Mouse (Mus musculus): ENCODE results near the gene Pld2. TPM values are rescaled to one million over a fixed set of nuclear protein-coding genes. Genes with fewer than 3 reads are reported as not detected.
A peak's percentile ranks its signal among the peaks of the same experiment; 100 is the strongest.
"Not testable (repeated sequence)": the region's sequence is repeated elsewhere in the genome, so short reads cannot be mapped to it uniquely, and the experiment has no call there.

Pld2 gene
- total RNA-seq, 2 experiments from 2014 or later, result 0.23 TPM; not detected in 1

- peak; percentile 44 for ATAC-seq (replicated peaks; ENCODE audit: low FRiP score, poor library complexity, severe bottlenecking)
These were observed 15.1 kb upstream of the Pld2 start for GRCm38 (mm10) chr11:70524782-70525181.

GRCm38 (mm10) chr11:70525184-70525678, 14.6 kb upstream of the Pld2 start, which contains the start of gene Psmb6:
Gene Psmb6 (plus strand): TSS chr11:70525367.
- ATAC-seq (replicated peaks; ENCODE audit: low FRiP score, poor library complexity, severe bottlenecking), result peak; percentile 96

GRCm38 (mm10) chr11:70525726-70526125, 14.1 kb upstream of the Pld2 start:
- 0 out of 2 replicates have a peak, but pooled peaks have one; percentile 40 for ATAC-seq (replicated peaks; ENCODE audit: low FRiP score, poor library complexity, severe bottlenecking)

GRCm38 (mm10) chr11:70526211-70526610, 13.7 kb upstream of the Pld2 start:
- ATAC-seq (replicated peaks; ENCODE audit: low FRiP score, poor library complexity, severe bottlenecking), result no peak

- no peak for ATAC-seq (replicated peaks; ENCODE audit: low FRiP score, poor library complexity, severe bottlenecking)
These were observed 11.3 kb upstream of the Pld2 start for GRCm38 (mm10) chr11:70528610-70529009.

GRCm38 (mm10) chr11:70531065-70531464, 8.8 kb upstream of the Pld2 start:
- ATAC-seq (replicated peaks; ENCODE audit: low FRiP score, poor library complexity, severe bottlenecking), result not testable (repeated sequence)

GRCm38 (mm10) chr11:70532839-70533238, 7.0 kb upstream of the Pld2 start, which contains the start of gene Gm40193:
Gene Gm40193 (minus strand): TSS chr11:70532939.
- ATAC-seq (replicated peaks; ENCODE audit: low FRiP score, poor library complexity, severe bottlenecking), result no peak

- ATAC-seq (replicated peaks; ENCODE audit: low FRiP score, poor library complexity, severe bottlenecking), result no peak
These were observed 441 bp upstream of the Pld2 start for GRCm38 (mm10) chr11:70539423-70539822.

- ATAC-seq (replicated peaks; ENCODE audit: low FRiP score, poor library complexity, severe bottlenecking), result no peak
These were observed 1.1 kb downstream of the Pld2 start for GRCm38 (mm10) chr11:70540928-70541327.

GRCm38 (mm10) chr11:70541415-70541814, 1.6 kb downstream of the Pld2 start:
- no peak for ATAC-seq (replicated peaks; ENCODE audit: low FRiP score, poor library complexity, severe bottlenecking)

GRCm38 (mm10) chr11:70544496-70544895, 4.6 kb downstream of the Pld2 start:
- no peak for ATAC-seq (replicated peaks; ENCODE audit: low FRiP score, poor library complexity, severe bottlenecking)

GRCm38 (mm10) chr11:70551526-70551925, 11.7 kb downstream of the Pld2 start:
- no peak for ATAC-seq (replicated peaks; ENCODE audit: low FRiP score, poor library complexity, severe bottlenecking)

GRCm38 (mm10) chr11:70553940-70554339, 14.1 kb downstream of the Pld2 start:
- ATAC-seq (replicated peaks; ENCODE audit: low FRiP score, poor library complexity, severe bottlenecking), result no peak

GRCm38 (mm10) chr11:70557545-70557944, 17.7 kb downstream of the Pld2 start:
- no peak for ATAC-seq (replicated peaks; ENCODE audit: low FRiP score, poor library complexity, severe bottlenecking)

GRCm38 (mm10) chr11:70561937-70562286, 22.0 kb downstream of the Pld2 start:
- no peak for ATAC-seq (replicated peaks; ENCODE audit: low FRiP score, poor library complexity, severe bottlenecking)

GRCm38 (mm10) chr11:70562287-70562994, 22.6 kb downstream of the Pld2 start, which contains the start of gene Mink1:
Gene Mink1 (plus strand): TSS chr11:70562881.
- ATAC-seq (replicated peaks; ENCODE audit: low FRiP score, poor library complexity, severe bottlenecking), result peak; percentile 63

- no peak for ATAC-seq (replicated peaks; ENCODE audit: low FRiP score, poor library complexity, severe bottlenecking)
These were observed 23.2 kb downstream of the Pld2 start for GRCm38 (mm10) chr11:70562995-70563469.

GRCm38 (mm10) chr11:70563470-70564275, 23.8 kb downstream of the Pld2 start:
- no peak for ATAC-seq (replicated peaks; ENCODE audit: low FRiP score, poor library complexity, severe bottlenecking)

GRCm38 (mm10) chr11:70564276-70564873, 24.5 kb downstream of the Pld2 start:
- no peak for ATAC-seq (replicated peaks; ENCODE audit: low FRiP score, poor library complexity, severe bottlenecking)

- no peak for ATAC-seq (replicated peaks; ENCODE audit: low FRiP score, poor library complexity, severe bottlenecking)
These were observed 26.7 kb downstream of the Pld2 start for GRCm38 (mm10) chr11:70566586-70566985.
